Mouse (Mus musculus) v-Abl transformed pro-B cells (cell line): ENCODE measurements at regions not wholly inside any gene's neighbourhood (a gene's known extent, or its start where the extent isn't known, plus 50 kb on each side); places are given as distances from the start of the nearest gene placed in this dataset.
"Not testable (repeated sequence)": the region's sequence is repeated elsewhere in the genome, so short reads cannot be mapped to it uniquely, and the experiment has no call there.

ENCODE experiments used
- in situ Hi-C, 2 experiments: fragments of 400-800 bp; cut with MboI; formaldehyde crosslinking; loops; one replicate each; pipeline ENCODE4 v1.15.1; 2025; ENCODE audit not compliant: unreplicated experiment in 2 of 2

GRCm38 (mm10) chr3:39736639-39737038 is 794.4 kb upstream of the Intu start:
- in situ Hi-C loops, result no loop called here

DNA sequence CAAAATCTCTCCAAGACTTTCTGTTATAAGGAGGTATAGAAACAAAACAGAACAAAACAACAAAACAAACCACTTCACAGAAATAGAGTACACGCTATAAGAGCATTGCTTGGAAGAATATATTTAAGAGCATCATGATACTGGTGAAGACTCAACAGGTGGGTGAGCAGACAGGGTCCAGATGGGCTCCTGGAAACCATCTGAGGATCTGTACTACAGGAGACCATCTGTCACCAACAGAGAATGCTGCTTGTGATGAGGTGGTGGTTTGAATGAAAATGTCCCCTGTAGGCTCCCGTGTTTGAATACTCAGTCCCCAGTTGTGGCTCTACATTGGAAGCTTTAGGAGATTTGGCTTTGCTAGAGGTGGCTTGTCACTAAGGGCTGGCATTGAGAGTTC is 785.1 kb upstream of the Intu start:
- in situ Hi-C loops, result no loop called here

DNA sequence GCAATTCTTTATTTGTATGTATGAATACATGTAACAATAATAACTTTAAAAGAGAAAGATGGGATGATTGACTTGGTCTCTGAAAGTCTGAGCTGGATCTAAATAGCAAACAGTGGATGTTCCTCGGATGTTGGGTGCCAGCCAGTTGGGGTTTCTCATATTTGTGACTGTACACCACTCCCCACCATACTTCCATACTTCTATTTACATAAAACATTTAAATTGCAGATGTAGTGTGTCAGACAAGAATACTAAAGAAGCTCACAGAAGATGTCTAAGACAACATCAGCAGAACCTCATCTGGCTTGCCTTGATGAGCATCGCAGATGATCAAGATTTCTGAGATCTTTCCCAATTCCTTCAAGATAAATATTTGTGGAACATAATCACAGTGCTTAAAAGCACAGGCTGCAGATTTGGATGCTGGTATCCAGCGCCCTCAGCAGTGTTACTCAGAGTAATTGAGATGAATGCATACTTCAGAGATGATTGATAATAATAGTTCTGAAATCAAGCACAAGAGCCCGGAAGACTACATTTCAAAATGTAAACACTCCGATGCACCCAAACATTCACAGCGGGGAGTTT is 762.0 kb upstream of the Intu start:
- in situ Hi-C loops, result no loop called here

GRCm38 (mm10) chr3:39776278-39777039 is 754.6 kb upstream of the Intu start:
- in situ Hi-C loops, result no loop called here

- in situ Hi-C loops, result no loop called here
These were observed 751.3 kb upstream of the Intu start for GRCm38 (mm10) chr3:39779690-39780218.

GRCm38 (mm10) chr3:39780270-39780669 is 750.8 kb upstream of the Intu start:
- in situ Hi-C loops, result no loop called here

DNA sequence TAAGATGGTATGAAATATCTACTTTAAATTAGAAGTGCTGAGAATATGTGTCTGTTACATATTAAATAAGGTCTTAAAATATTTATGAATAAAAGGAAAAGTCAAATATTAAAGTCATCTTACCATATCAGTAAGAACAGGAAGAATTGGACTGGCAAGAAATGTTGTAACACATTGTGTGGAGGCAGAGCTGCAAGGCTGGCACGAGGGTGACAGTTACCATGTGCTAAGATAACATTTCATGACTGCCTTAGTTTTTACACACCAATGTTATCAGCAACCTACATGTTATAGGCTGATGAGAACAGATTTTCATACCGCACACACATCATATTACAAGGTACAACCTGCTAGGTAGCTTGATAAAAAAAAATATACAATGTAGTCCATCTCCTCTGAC is 746.2 kb upstream of the Intu start:
- in situ Hi-C loops, result no loop called here

DNA sequence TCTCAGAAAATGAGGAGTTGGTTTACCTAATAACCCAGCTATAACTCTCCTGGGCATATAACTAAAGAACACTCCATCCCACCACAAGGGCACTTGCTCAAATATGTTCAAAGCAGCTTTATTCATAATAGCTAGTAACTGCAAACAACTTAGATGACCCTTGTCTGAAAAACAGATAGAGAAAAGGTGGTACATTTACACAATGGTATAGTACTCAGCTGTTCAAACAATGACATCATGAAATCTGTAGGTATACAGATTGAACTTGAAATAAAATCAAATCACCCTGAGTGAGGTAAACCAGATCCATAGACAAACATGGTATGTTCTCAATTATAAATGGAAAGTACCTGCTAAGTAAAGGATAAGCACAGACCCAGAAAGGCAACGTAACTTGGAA is 721.5 kb upstream of the Intu start:
- in situ Hi-C loops, result no loop called here

GRCm38 (mm10) chr3:39814814-39815213 is 716.3 kb upstream of the Intu start:
- in situ Hi-C loops, result no loop called here

GRCm38 (mm10) chr3:39830488-39831056 is 700.5 kb upstream of the Intu start:
- in situ Hi-C loops, result no loop called here

GRCm38 (mm10) chr3:39838377-39839145 is 692.5 kb upstream of the Intu start:
- in situ Hi-C loops, result no loop called here

DNA sequence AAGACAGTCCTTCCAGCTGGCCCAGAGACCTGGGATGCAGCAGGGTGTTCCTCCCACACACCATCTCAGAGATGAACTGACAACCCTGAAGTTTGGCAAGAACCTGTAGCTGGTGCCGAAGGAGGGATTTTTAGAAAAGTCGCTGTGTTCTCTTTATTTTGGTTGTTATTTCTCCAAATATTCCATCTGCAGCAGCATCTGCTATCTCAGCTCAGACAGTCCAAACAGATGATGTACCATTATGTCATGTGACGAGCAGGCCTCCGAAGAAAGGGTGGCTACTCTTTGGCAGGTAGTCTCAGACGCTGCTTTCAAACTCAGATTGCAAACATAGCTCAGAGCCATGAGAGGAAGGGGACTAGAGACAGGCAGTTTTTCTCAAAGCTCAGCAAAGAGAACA is 690.1 kb upstream of the Intu start:
- in situ Hi-C loops, result no loop called here

- in situ Hi-C loops, result no loop called here
These were observed 686.0 kb upstream of the Intu start for GRCm38 (mm10) chr3:39845123-39845522.

DNA sequence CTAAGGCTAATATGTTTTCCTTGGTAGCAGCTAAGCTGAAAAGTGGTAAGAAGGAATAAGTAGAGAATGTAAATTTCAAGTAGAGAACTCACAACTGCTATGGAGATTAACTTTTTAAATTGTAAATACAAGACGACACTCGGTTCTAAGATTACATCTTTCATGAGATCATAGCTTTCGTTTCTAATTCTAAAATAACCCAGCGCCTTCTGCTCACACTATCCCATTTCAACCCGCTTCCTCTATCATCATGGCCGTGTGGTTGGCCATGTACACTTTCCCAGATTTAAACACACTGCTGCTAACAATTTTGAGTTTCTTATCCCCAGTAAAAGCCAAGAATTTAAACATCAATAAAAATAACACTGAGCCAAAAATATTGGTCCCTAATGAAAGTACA is 682.3 kb upstream of the Intu start:
- in situ Hi-C loops, result no loop called here

DNA sequence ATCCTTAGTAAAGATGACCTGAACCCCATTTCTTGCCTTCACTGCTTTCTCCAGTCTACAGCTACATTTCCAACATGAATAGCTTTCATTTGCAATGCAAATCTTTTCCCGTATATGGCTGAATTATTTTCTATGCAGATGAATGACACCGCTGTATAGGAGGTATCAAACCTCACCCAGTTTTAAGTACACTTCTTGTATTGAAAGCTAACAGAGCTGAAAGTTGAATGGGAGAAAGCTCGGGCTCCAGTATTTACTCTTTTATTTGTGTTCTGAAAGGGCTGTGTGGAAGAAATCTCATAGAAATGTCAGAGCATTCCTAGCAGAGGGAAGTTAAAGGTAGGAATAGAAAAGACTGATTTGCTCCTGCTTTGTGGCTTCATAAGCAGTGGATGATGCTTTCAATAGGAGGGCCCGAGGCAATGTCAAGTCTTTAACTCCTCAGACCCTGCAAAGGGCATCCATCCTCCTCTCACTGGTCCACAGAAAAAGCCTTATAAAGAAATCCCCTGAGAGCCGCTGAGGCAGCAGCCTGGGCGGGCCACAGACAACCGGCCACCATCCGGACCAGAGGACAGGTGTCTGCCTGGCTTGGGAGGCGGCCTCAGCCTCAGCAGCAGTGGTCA is 673.8 kb upstream of the Intu start:
- in situ Hi-C loops, result no loop called here

GRCm38 (mm10) chr3:39876046-39876445 is 655.0 kb upstream of the Intu start:
- in situ Hi-C loops, result not testable (repeated sequence)

DNA sequence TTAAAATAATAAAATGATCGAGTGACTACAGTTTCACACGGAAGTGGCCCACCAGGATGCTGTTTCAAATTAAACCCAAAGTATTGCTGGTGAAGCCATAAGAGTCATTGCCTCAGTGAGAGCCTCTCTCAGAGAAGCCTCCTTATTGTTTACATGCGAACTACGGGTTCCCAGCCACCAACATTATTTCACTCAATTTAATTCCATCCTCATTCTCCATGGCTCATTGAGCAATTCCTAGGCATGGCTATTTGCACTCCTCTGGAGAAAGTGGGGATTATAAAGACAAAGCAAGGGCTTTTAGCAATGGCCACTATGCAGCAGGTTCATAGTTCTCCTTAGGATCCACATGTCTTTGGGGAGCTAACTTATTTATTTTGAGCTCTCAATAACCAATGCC is 646.7 kb upstream of the Intu start:
- in situ Hi-C loops, result no loop called here

- in situ Hi-C loops, result no loop called here
These were observed 642.7 kb upstream of the Intu start for GRCm38 (mm10) chr3:39888376-39888775.

DNA sequence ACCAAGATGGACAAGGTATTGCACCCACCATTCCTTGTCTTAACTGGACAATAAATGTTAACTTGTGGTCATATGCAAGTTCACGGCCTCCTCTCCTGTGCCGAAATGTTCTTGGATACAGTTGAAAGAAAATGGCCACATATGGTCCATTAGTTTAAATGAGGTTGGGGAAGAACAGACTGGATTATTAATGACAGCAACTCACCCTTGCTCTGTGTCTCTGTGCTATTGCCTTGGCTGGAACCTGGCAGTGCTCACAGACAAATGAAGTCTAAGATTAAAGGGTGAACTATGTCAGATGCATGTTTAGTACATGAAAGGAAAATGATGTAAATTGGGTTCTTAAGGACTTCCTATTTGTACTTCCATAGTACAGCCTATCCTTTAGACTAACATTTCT is 641.9 kb upstream of the Intu start:
- in situ Hi-C loops, result no loop called here

DNA sequence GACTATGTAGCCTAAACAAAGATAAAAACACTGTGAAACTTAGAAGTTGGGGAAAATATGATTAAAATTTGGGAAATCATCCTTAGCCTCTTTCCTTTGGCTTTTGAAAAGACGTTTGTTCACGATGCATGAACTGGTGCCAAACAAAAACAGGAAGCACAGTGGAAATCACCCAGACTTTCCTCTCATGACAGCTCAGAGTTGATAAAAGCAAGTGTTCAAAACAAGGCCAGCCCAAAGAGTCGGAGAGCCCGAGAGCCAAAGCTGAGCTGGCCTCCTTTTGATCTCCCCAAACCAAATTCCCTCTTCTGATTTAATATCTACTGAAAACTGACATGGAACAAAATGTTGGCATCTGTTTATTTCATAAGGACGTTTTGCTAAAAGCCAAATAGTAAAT is 632.1 kb upstream of the Intu start:
- in situ Hi-C loops, result no loop called here

DNA sequence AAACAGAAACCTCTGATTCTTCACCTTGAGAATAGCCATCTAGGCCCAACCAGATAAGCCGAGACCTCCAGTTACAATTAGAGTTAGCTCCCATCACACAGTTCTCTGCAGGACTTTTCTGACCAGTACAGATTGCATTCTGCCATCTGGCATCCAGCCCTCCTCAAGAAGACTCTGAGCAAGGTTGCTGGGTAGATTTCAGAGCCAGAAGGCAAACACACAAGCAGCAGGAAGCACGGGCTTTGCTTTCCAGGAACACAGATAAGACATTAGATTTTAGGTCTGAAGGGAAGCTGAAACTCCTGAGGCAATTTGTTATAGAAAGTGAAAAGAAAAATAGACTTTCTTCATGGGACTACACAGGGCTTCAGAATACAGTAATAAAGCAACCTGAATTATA is 630.9 kb upstream of the Intu start:
- in situ Hi-C loops, result no loop called here
